Mouse (Mus musculus) heart, postnatal 0 days (tissue): ENCODE data around the gene Pomgnt1.

Source experiments
- CTCF ChIP-seq: IDR thresholded peaks from 2 replicates; pipeline ENCODE4 v1.5.1; 2016; ENCODE audit warnings: antibody characterized with exemption, control low read depth, low read depth
- EP300 ChIP-seq: IDR thresholded peaks from 2 replicates; pipeline ENCODE4 v1.6.1; 2016; ENCODE audit warnings: antibody characterized with exemption, low read depth

- no peak for TF ChIP-seq CTCF
- TF ChIP-seq EP300, result no peak
These were observed 52.3 kb downstream of the Pomgnt1 start for GRCm38 (mm10) chr4:116175711-116176542.
